Mouse (Mus musculus) bone marrow, adult 2 months (tissue): Measurements from ENCODE around the gene Atf4.

ENCODE experiments used
- CTCF ChIP-seq: fragments of 200-500 bp; IDR thresholded peaks from 2 replicates; pipeline ENCODE4 v1.5.1; 2011; ENCODE audit warnings: low read length, control low read depth; ENCODE audit not compliant: control insufficient read depth, insufficient read depth
- POLR2A ChIP-seq: fragments of 200-500 bp; IDR thresholded peaks from 2 replicates; pipeline ENCODE4 v1.6.1; 2011; ENCODE audit warnings: low read depth, mild to moderate bottlenecking, control low read depth, low read length, borderline replicate concordance; ENCODE audit not compliant: control insufficient read depth

DNA sequence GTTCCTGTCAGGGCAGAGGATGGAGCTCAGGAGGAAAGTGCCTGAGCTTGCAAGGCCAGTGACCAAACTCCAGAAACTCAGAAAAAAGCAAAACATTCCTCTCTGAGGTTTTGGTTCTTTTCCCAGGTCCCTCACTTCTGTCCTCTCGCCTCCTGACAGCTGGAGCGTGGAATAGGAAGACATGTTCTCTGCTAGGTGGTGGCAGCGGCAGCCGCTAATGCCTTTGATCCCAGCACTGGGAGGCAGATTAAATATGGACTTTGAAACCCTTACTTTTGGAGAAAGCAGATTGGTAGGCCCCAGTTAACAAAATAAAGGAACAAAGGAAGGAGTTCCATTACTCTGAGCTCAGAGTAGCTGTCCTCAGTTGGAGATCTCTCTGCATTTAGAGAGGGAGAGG is 46.5 kb upstream of the Atf4 start:
- TF ChIP-seq POLR2A (no peak), CTCF (no peak)
